Mouse (Mus musculus): ENCODE data around the gene Hist2h2be. TPM values are rescaled to one million over a fixed set of nuclear protein-coding genes. Genes with fewer than 3 reads are reported as not detected.

Gene Hist2h2be
- 3.5 TPM for polyA plus RNA-seq (2017; shearing (Covaris generic))

GRCm38 (mm10) chr3:96220765-96221639 is at the start of gene Hist2h2be, which contains the start of gene Hist2h2ac:
TSS of gene Hist2h2be (plus strand) at chr3:96221119.
TSS of gene Hist2h2ac (minus strand) at chr3:96220880.

GRCm38 (mm10) chr3:96172197-96173178 is 48.4 kb upstream of the Hist2h2be start, which contains the start of gene Sf3b4:
TSS of gene Sf3b4 (plus strand) at chr3:96172332.

GRCm38 (mm10) chr3:96180727-96181477 is 40.0 kb upstream of the Hist2h2be start, which contains the start of gene Sv2a:
TSS of gene Sv2a (plus strand) at chr3:96181151.

GRCm38 (mm10) chr3:96219661-96220130 is 1.2 kb upstream of the Hist2h2be start, which contains the start of the genes Bola1 and Hist2h2ab:
TSS of gene Bola1 (minus strand) at chr3:96219709.
TSS of gene Hist2h2ab (plus strand) at chr3:96219865.

GRCm38 (mm10) chr3:96238954-96239793 is 18.3 kb downstream of the Hist2h2be start, which contains the start of gene Hist2h3c2:
TSS of gene Hist2h3c2 (minus strand) at chr3:96239127.

GRCm38 (mm10) chr3:96239949-96240798 is 19.3 kb downstream of the Hist2h2be start, which contains the start of gene Hist2h2aa2:
TSS of gene Hist2h2aa2 (minus strand) at chr3:96240276.

GRCm38 (mm10) chr3:96245003-96245886 is 24.3 kb downstream of the Hist2h2be start, which contains the start of gene Hist2h2aa1:
TSS of gene Hist2h2aa1 (plus strand) at chr3:96245497.

GRCm38 (mm10) chr3:96246427-96246856 is 25.5 kb downstream of the Hist2h2be start, which contains the start of gene Hist2h3c1:
TSS of gene Hist2h3c1 (plus strand) at chr3:96246685.

GRCm38 (mm10) chr3:96262979-96263550 is 42.1 kb downstream of the Hist2h2be start, which contains the start of gene Hist2h4:
TSS of gene Hist2h4 (minus strand) at chr3:96263311.

GRCm38 (mm10) chr3:96268051-96268775 is 47.3 kb downstream of the Hist2h2be start, which contains the start of gene Hist2h3b:
TSS of gene Hist2h3b (plus strand) at chr3:96268654.

GRCm38 (mm10) chr3:96269511-96270474 is 48.9 kb downstream of the Hist2h2be start, which contains the start of gene Hist2h2bb:
TSS of gene Hist2h2bb (plus strand) at chr3:96269752.

Data from naive thymus-derived CD4-positive, alpha-beta T cell, adult 5 months (primary cell).